Mouse (Mus musculus) frontal cortex, adult 2 months (tissue): ENCODE data around the gene Bola1. TPM values are rescaled to one million over a fixed set of nuclear protein-coding genes. Genes with fewer than 3 reads are reported as not detected.
"Not testable (repeated sequence)": the region's sequence is repeated elsewhere in the genome, so short reads cannot be mapped to it uniquely, and the experiment has no call there.

ENCODE experiments used
- DNase-seq, 2 experiments: peaks; one replicate each; pipeline ENCODE4 v3.0.0; 2022; ENCODE audit warnings: low spot score in 1 of 2; ENCODE audit errors: extremely low spot score in 1 of 2
- polyA plus RNA-seq: library from polyadenylated mRNA; depleted of rRNA; stranded (reverse); fragments of >200 nt; gene quantifications from 2 replicates; pipeline ENCODE4 v1.2.3, GENCODE M21; 2012

Bola1 gene
- polyA plus RNA-seq, 1 experiment, result 34.8 TPM

GRCm38 (mm10) chr3:96247356-96248140 lies 28.0 kb upstream of the Bola1 start:
- DNase-seq, result no peak

GRCm38 (mm10) chr3:96246427-96246856 lies 26.9 kb upstream of the Bola1 start, which contains the start of gene Hist2h3c1:
Gene Hist2h3c1 (plus strand): TSS chr3:96246685.
- DNase-seq, result not testable (repeated sequence)

GRCm38 (mm10) chr3:96246018-96246417 lies 26.5 kb upstream of the Bola1 start:
- not testable (repeated sequence) for DNase-seq

- DNase-seq, result peak; percentile 74 to 84
Measured at GRCm38 (mm10) chr3:96245003-96245886, 25.7 kb upstream of the Bola1 start, which contains the start of gene Hist2h2aa1. Gene Hist2h2aa1 (plus strand): TSS chr3:96245497.

GRCm38 (mm10) chr3:96243921-96244572 lies 24.5 kb upstream of the Bola1 start:
- DNase-seq, result no peak

GRCm38 (mm10) chr3:96240799-96241197 lies 21.3 kb upstream of the Bola1 start:
- DNase-seq, result no peak

GRCm38 (mm10) chr3:96239949-96240798 lies 20.7 kb upstream of the Bola1 start, which contains the start of gene Hist2h2aa2:
Gene Hist2h2aa2 (minus strand): TSS chr3:96240276.
- DNase-seq, result peak; percentile 88 to 99

- DNase-seq, result not testable (repeated sequence)
Measured at GRCm38 (mm10) chr3:96238954-96239793, 19.7 kb upstream of the Bola1 start, which contains the start of gene Hist2h3c2. Gene Hist2h3c2 (minus strand): TSS chr3:96239127.

- no peak for DNase-seq
Measured at GRCm38 (mm10) chr3:96237904-96238511, 18.5 kb upstream of the Bola1 start.

GRCm38 (mm10) chr3:96237335-96237903 lies 17.9 kb upstream of the Bola1 start:
- no peak for DNase-seq

- DNase-seq, result no peak
Measured at GRCm38 (mm10) chr3:96236834-96237334, 17.4 kb upstream of the Bola1 start.

GRCm38 (mm10) chr3:96235836-96236235 lies 16.3 kb upstream of the Bola1 start:
- no peak for DNase-seq

GRCm38 (mm10) chr3:96234914-96235313 lies 15.4 kb upstream of the Bola1 start:
- no peak for DNase-seq

- DNase-seq, result no peak
Measured at GRCm38 (mm10) chr3:96231758-96232120, 12.2 kb upstream of the Bola1 start.

- no peak for DNase-seq
Measured at GRCm38 (mm10) chr3:96230910-96231757, 11.6 kb upstream of the Bola1 start.

- DNase-seq, result no peak
Measured at GRCm38 (mm10) chr3:96230404-96230803, 10.9 kb upstream of the Bola1 start.

- DNase-seq, result no peak
Measured at GRCm38 (mm10) chr3:96228828-96229227, 9.3 kb upstream of the Bola1 start.
